Mouse (Mus musculus) intestine, embryonic 14.5 days (tissue): ENCODE data around the gene Rnf5. TPM values are rescaled to one million over a fixed set of nuclear protein-coding genes. Genes with fewer than 3 reads are reported as not detected.
A peak's percentile ranks its signal among the peaks of the same experiment; 100 is the strongest.

Experiments
- ATAC-seq: fragments of 200-750 bp; cut with Nextera tagmentation; replicated peaks from 2 replicates; pipeline ENCODE4 v1.8.0; 2017; ENCODE audit warnings: low read depth, moderate number of reproducible peaks, moderate TSS enrichment, moderate library complexity; ENCODE audit not compliant: low FRiP score, low TSS enrichment
- DNase-seq: peaks from one replicate; pipeline ENCODE4 v3.0.0-alpha.2; 2018; ENCODE audit warnings: low spot score
- H3K27ac ChIP-seq: fragments of 300-500 bp; sonication (generic); 2 replicates; pipeline ENCODE4 v1.5.1; 2014; ENCODE audit warnings: low read depth, mild to moderate bottlenecking, control low read depth
- H3K27me3 ChIP-seq: fragments of 300-500 bp; sonication (generic); replicated peaks from 2 replicates; pipeline ENCODE4 v1.6.1; 2014; ENCODE audit warnings: low read length, control low read depth; ENCODE audit not compliant: control insufficient read depth, insufficient read depth
- H3K36me3 ChIP-seq: fragments of 300-500 bp; sonication (generic); 2 replicates; pipeline ENCODE4 v1.6.1; 2014; ENCODE audit warnings: low read length, control low read depth; ENCODE audit not compliant: control insufficient read depth, insufficient read depth
- H3K4me1 ChIP-seq: fragments of 300-500 bp; sonication (generic); replicated peaks from 2 replicates; pipeline ENCODE4 v1.6.1; 2014; ENCODE audit warnings: low read length, control low read depth, mixed read lengths; ENCODE audit not compliant: control insufficient read depth, insufficient read depth
- H3K4me2 ChIP-seq: fragments of 300-500 bp; sonication (generic); 2 replicates; pipeline ENCODE4 v1.6.1; 2014; ENCODE audit warnings: low read length
- H3K4me3 ChIP-seq: fragments of 300-500 bp; sonication (generic); 2 replicates; pipeline ENCODE4 v1.5.1; 2014; ENCODE audit warnings: low read depth, low read length, control low read depth, mixed read lengths
- H3K9ac ChIP-seq: fragments of 300-500 bp; sonication (generic); 2 replicates; pipeline ENCODE4 v1.6.1; 2014; ENCODE audit warnings: mild to moderate bottlenecking, low read length
- H3K9me3 ChIP-seq: fragments of 300-500 bp; sonication (generic); 2 replicates; pipeline ENCODE4 v1.6.1; 2016; ENCODE audit warnings: low read length, control low read depth; ENCODE audit not compliant: control insufficient read depth
- WGBS: fragments of 180-500 bp; shearing (Covaris S2); extraction: QIAGEN DNeasy Blood & Tissue Kit; methylation state at CpG from one replicate; pipeline ENCODE4 v1.1.7; 2014; 5-methylcytosine and 5-hydroxymethylcytosine counted together
- polyA plus RNA-seq: library from polyadenylated mRNA; unstranded; fragments of >200 nt; fragmentation: Nextera tagmentation; extraction: Ambion mirVana; gene quantifications from 2 replicates; pipeline ENCODE4 v1.2.1, GENCODE M21; 2014

The Rnf5 gene
- 109 and 110 TPM in 2 replicates for polyA plus RNA-seq

GRCm38 (mm10) chr17:34603375-34604060 lies at the start of gene Rnf5:
Rnf5 (minus strand) TSS chr17:34603690.
- DNase-seq (peak; percentile 98), ATAC-seq (peak; percentile 98)
- Histone ChIP-seq H3K9me3 (no peaks in the 10 kb centered on the region), H3K9ac (peak within 1 kb of the TSS; percentile 86), H3K4me2 (peak within 1 kb of the TSS; percentile 94), H3K27ac (peak within 1 kb of the TSS; percentile 90), H3K4me1 (peaks cover 35% of the 10 kb centered on the region), H3K4me3 (peak within 1 kb of the TSS; percentile 97), H3K27me3 (no peaks in the 10 kb centered on the region), H3K36me3 (peaks cover 24% of the 10 kb centered on the region)
- under 1% methylated on average over 30 of the region's 30 CpGs for WGBS

DNA sequence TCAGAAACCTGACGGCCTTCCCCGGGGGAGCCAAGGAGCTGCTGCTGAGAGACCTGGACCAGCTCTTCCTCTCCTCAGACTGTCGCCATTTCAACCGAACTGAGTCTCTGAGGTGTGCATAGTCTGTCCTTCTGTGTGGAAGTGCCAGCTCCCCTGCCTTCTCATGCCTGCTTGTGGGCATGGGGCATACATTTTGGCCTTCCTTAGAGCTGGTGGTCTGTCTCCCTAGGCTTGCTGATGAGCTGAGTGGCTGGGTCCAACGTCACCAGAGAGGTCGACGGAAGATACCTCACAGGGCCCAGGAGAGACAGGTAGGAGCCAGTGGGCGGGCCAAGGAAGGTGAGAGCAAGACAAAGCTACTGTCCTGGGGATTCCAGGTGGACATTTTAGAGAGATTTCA lies 49.5 kb upstream of the Rnf5 start:
- WGBS: 88% methylated on average over 8 of the region's 8 CpGs
- H3K27ac ChIP-seq: no peak overlapping the region
- DNase-seq (no peak), ATAC-seq (no peak)
- peaks cover 55% of the 10 kb centered on the region for H3K36me3 ChIP-seq
- H3K27me3 ChIP-seq: no peaks in the 10 kb centered on the region
- H3K4me3 ChIP-seq: no peak overlapping the region
- no peaks in the 10 kb centered on the region for H3K9me3 ChIP-seq
- no peak overlapping the region for H3K9ac ChIP-seq
- H3K4me2 ChIP-seq: no peak overlapping the region
- H3K4me1 ChIP-seq: peaks cover 21% of the 10 kb centered on the region

DNA sequence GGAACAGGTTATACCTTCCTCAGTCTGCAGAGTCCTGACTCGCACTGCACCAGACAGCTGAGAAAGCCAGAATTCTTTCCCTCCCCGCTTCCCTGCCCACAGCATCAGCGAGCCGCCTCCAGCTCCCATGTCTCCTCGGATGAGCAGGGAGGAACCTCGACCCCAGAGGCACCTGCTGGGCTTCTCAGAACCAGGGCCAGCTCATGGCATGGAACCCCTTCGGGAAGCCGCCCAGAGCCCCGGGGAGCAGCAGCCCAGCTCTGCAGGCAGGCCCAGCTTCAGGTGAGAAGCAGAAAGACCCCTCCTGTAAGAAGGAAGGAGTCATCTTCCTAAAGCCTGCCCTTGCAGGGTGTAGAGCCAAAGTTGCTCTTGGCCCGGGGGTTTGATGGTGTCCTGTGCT lies 49.1 kb upstream of the Rnf5 start:
- Histone ChIP-seq H3K36me3 (peaks cover 55% of the 10 kb centered on the region), H3K9ac (no peak overlapping the region), H3K4me1 (peaks cover 25% of the 10 kb centered on the region), H3K27me3 (no peaks in the 10 kb centered on the region), H3K9me3 (no peaks in the 10 kb centered on the region), H3K27ac (no peak overlapping the region), H3K4me2 (no peak overlapping the region), H3K4me3 (no peak overlapping the region)
- no peak for ATAC-seq
- DNase-seq: no peak
- WGBS: 88% methylated on average over 10 of the region's 10 CpGs

- 51% methylated on average over 19 of the region's 19 CpGs for WGBS
Measured at GRCm38 (mm10) chr17:34651507-34652221, 48.2 kb upstream of the Rnf5 start.

GRCm38 (mm10) chr17:34650781-34651180 lies 47.3 kb upstream of the Rnf5 start:
- peaks cover 26% of the 10 kb centered on the region for H3K4me1 ChIP-seq

More at GRCm38 (mm10) chr17:34651507-34652221, 48.2 kb upstream of the Rnf5 start:
- ATAC-seq: no peak
- Histone ChIP-seq H3K27me3 (no peaks in the 10 kb centered on the region), H3K4me3 (no peak overlapping the region), H3K36me3 (peaks cover 55% of the 10 kb centered on the region), H3K9me3 (no peaks in the 10 kb centered on the region), H3K27ac (no peak overlapping the region), H3K4me1 (peaks cover 25% of the 10 kb centered on the region), H3K4me2 (no peak overlapping the region), H3K9ac (no peak overlapping the region)
- no peak for DNase-seq

GRCm38 (mm10) chr17:34649106-34649864 lies 45.8 kb upstream of the Rnf5 start:
- no peaks in the 10 kb centered on the region for H3K27me3 ChIP-seq
- no peak overlapping the region for H3K4me3 ChIP-seq
- no peak overlapping the region for H3K27ac ChIP-seq
- no peak for DNase-seq
- no peaks in the 10 kb centered on the region for H3K9me3 ChIP-seq
- H3K4me1 ChIP-seq: peaks cover 25% of the 10 kb centered on the region; the same call in 1 of the 2 replicates
- no peak overlapping the region for H3K9ac ChIP-seq
- peaks cover 52% of the 10 kb centered on the region for H3K36me3 ChIP-seq
- ATAC-seq: no peak
- no peak overlapping the region for H3K4me2 ChIP-seq
- 85% methylated on average over 18 of the region's 18 CpGs for WGBS

More at GRCm38 (mm10) chr17:34650781-34651180, 47.3 kb upstream of the Rnf5 start:
- peaks cover 55% of the 10 kb centered on the region for H3K36me3 ChIP-seq
- H3K9me3 ChIP-seq: no peaks in the 10 kb centered on the region
- no peak overlapping the region for H3K4me3 ChIP-seq
- WGBS: 90% methylated on average over 14 of the region's 14 CpGs
- no peak overlapping the region for H3K9ac ChIP-seq
- DNase-seq (no peak), ATAC-seq (no peak)
- no peaks in the 10 kb centered on the region for H3K27me3 ChIP-seq
- H3K27ac ChIP-seq: no peak overlapping the region
- H3K4me2 ChIP-seq: no peak overlapping the region

DNA sequence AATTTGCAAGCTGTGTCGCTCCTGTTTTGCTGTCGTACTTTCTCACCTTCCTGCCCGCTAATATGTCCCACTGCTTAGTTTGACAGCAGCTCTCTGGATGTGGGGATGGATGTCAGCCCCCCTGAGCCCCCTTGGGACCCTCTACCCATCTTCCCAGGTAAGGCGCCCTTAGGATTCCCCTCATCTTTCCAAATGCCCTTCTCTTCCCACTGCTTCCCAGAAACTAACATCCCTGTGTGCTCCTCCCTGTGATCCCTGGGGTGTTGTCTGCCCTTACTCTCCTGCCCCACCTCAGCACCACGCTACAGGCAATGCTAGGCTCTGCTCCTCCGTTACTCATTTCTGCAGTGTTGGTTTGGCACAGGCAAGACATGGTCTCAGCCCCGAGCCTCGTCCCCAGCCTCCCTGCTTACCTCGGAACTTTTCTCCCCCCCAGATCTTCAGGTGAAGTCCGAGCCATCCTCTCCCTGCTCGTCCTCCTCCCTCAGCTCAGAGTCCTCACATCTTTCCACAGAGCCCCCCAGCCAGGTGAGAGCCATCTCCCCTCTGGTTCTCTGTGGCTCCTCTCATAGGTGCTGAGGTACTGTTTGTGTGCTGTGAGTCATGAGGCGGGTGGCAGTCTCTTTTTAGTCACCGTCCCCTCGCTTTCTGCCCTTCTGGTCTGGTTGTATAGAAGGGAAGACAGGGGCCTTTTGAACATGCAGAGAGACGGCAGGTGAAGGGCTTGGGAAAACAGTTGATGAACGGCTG lies 44.8 kb upstream of the Rnf5 start:
- H3K36me3 ChIP-seq: peaks cover 47% of the 10 kb centered on the region
- DNase-seq (no peak), ATAC-seq (no peak)
- peak overlapping the region; percentile 78 for H3K4me2 ChIP-seq
- no peak overlapping the region for H3K27ac ChIP-seq
- peaks cover 25% of the 10 kb centered on the region; the same call in 1 of the 2 replicates for H3K4me1 ChIP-seq
- 85% methylated on average over 16 of the region's 16 CpGs for WGBS
- H3K27me3 ChIP-seq: no peaks in the 10 kb centered on the region
- 0 out of 2 replicates have a peak overlapping the region, but pooled peaks have one; percentile 10 for H3K9ac ChIP-seq
- no peaks in the 10 kb centered on the region for H3K9me3 ChIP-seq
- peak overlapping the region; percentile 99 for H3K4me3 ChIP-seq
